Mouse (Mus musculus) forebrain, embryonic 10.5 days (tissue): ENCODE results near the gene Lrrc45. TPM values are rescaled to one million over a fixed set of nuclear protein-coding genes. Genes with fewer than 3 reads are reported as not detected.

Experiments used
- DNase-seq: peaks from one replicate; pipeline ENCODE4 v3.0.0-alpha.2; 2017; ENCODE audit warnings: low spot score; ENCODE audit errors: extremely low spot score
- H3K27ac ChIP-seq: fragments of 300-500 bp; sonication (generic); 2 replicates; pipeline ENCODE4 v1.5.1; 2016; ENCODE audit warnings: mild to moderate bottlenecking
- H3K27me3 ChIP-seq: fragments of 300-500 bp; sonication (generic); 2 replicates; pipeline ENCODE4 v1.6.1; 2016; ENCODE audit warnings: mild to moderate bottlenecking; ENCODE audit not compliant: poor library complexity, severe bottlenecking
- H3K36me3 ChIP-seq: fragments of 300-500 bp; sonication (generic); replicated peaks from 2 replicates; pipeline ENCODE4 v1.6.1; 2016; ENCODE audit warnings: mild to moderate bottlenecking, moderate library complexity
- H3K4me1 ChIP-seq: fragments of 300-500 bp; sonication (generic); 2 replicates; pipeline ENCODE4 v1.6.1; 2016
- H3K4me3 ChIP-seq: fragments of 300-500 bp; sonication (generic); 2 replicates; pipeline ENCODE4 v1.5.1; 2016; ENCODE audit warnings: mild to moderate bottlenecking, moderate library complexity
- H3K9me3 ChIP-seq: fragments of 300-500 bp; sonication (generic); 2 replicates; pipeline ENCODE4 v1.6.1; 2016; ENCODE audit warnings: mild to moderate bottlenecking, moderate library complexity
- WGBS: fragments of 180-500 bp; shearing (Covaris S2); methylation state at CpG from one replicate; pipeline ENCODE4 v1.1.7; 2016; 5-methylcytosine and 5-hydroxymethylcytosine counted together
- polyA plus RNA-seq: library from polyadenylated mRNA; unstranded; fragments of >200 nt; fragmentation: Nextera tagmentation; extraction: Ambion mirVana; gene quantifications from 2 replicates; pipeline ENCODE4 v1.2.1, GENCODE M21; 2016

The Lrrc45 gene
- polyA plus RNA-seq, 1 experiment from 2014 or later = 51.9 TPM

DNA sequence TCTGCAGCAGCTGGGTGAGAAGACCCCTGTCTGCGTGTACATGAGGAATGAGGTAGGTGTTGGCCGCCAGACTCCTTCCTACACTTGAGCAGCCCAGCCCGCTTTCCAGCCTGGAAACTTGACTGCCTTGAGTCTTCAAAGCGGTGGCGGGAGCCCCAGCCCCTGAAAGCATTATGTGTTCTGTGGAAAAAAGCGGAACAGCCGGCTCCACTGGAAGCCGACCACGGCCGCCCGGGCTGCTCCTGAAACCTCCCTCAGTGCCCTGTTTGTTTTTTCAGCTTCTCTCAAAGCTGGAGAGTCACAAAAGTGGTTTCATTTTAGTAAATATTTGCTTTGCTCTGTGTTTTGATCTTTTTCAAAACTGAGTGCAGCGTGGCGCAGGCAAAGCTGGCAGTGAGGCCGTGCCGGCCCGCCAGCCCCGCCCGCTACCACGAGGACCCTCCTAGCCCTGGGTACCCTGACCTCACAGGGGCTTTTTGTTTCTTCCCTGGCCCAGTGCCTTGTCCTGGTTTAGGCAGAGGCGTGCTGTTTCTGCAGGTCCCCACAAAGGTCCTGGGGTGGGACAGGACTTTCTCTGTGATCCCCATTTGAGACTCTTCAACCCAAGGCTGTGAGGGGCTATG is 27.0 kb upstream of the Lrrc45 start:
- Histone ChIP-seq H3K27me3 (no peaks in the 10 kb centered on the region), H3K27ac (no peak overlapping the region), H3K4me3 (no peak overlapping the region), H3K4me1 (no peaks in the 10 kb centered on the region), H3K9me3 (no peaks in the 10 kb centered on the region), H3K36me3 (peaks cover 89% of the 10 kb centered on the region)
- DNase-seq = no peak
- 91% methylated on average over 20 of the region's 20 CpGs for WGBS

GRCm38 (mm10) chr11:120689365-120689764 is 24.4 kb upstream of the Lrrc45 start:
- peaks cover 95% of the 10 kb centered on the region for H3K36me3 ChIP-seq
- 86% methylated on average over 3 of the region's 3 CpGs for WGBS
- H3K9me3 ChIP-seq = no peaks in the 10 kb centered on the region

DNA sequence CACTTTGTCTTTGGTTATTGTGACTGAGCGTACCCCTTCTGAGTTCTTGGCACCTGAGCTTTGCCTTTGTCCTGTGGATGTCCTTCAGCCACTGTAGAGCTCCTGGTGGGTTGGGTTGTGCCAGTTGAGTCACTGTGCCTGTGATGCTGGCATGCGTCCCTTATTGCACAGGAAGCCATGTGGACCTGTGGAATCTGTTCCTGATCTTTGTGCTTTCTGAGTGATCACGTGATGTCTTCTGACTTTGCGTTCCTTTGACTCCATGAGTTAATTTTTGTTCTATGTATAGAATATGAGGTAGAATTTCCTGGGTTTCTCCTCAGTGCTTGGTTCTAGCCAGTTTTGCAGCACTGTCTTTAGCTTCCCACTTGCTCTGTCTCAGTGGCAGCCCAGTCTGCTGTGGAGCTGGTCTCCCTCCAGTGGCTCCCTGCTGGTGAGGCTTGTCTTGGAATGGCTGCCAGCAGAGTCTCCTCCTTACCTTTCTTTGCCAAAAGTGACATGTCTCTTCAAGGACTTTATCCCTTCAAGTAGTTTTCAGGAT is 21.2 kb upstream of the Lrrc45 start:
- H3K27ac ChIP-seq = no peak overlapping the region
- no peak for DNase-seq
- peaks cover 94% of the 10 kb centered on the region for H3K36me3 ChIP-seq
- peaks cover 6% of the 10 kb centered on the region; the same call in 1 of the 2 replicates for H3K9me3 ChIP-seq
- no peaks in the 10 kb centered on the region for H3K27me3 ChIP-seq
- WGBS = 95% methylated on average over 4 of the region's 4 CpGs
- H3K4me3 ChIP-seq = no peak overlapping the region
- H3K4me1 ChIP-seq = peaks cover 26% of the 10 kb centered on the region

More at GRCm38 (mm10) chr11:120689365-120689764, 24.4 kb upstream of the Lrrc45 start:
- Histone ChIP-seq H3K27ac (no peak overlapping the region), H3K4me1 (peaks cover 5% of the 10 kb centered on the region), H3K27me3 (no peaks in the 10 kb centered on the region), H3K4me3 (no peak overlapping the region)
- no peak for DNase-seq

DNA sequence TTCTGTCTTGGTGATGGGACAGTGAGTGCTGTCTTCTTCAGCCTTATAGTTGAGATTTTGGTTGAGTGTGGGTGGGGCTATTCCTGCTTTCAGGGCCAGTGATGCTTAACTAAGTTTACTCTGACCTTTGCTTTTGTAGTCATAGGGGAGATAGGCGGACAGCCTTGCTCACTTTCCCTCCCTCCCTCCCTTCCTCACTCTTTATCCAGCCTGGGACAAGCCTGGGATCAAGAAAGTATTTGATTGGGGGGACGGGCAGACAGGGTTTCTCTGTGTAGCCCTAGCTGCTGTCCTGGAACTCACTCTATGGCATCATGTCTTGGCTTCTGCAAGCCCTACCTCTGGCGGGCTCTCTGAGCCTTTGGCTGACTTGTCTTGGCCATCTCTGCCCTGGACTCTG is 20.3 kb upstream of the Lrrc45 start:
- DNase-seq = no peak
- H3K36me3 ChIP-seq = peaks cover 94% of the 10 kb centered on the region
- 73% methylated on average over 3 of the region's 3 CpGs for WGBS

GRCm38 (mm10) chr11:120695184-120695583 is 18.5 kb upstream of the Lrrc45 start:
- DNase-seq = no peak
- peak overlapping the region; percentile 83 for H3K27ac ChIP-seq
- H3K36me3 ChIP-seq = peaks cover 95% of the 10 kb centered on the region
- no peaks in the 10 kb centered on the region for H3K27me3 ChIP-seq
- H3K9me3 ChIP-seq = peaks cover 6% of the 10 kb centered on the region; the same call in 1 of the 2 replicates
- peaks cover 32% of the 10 kb centered on the region for H3K4me1 ChIP-seq
- H3K4me3 ChIP-seq = 0 out of 2 replicates have a peak overlapping the region, but pooled peaks have one; percentile 2
- 55% methylated on average over 4 of the region's 4 CpGs for WGBS

More for the DNA sequence above, 20.3 kb upstream of the Lrrc45 start:
- Histone ChIP-seq H3K9me3 (peaks cover 6% of the 10 kb centered on the region; the same call in 1 of the 2 replicates), H3K27ac (peak overlapping the region; percentile 35; the same call in 1 of the 2 replicates), H3K4me1 (peaks cover 32% of the 10 kb centered on the region), H3K27me3 (no peaks in the 10 kb centered on the region), H3K4me3 (no peak overlapping the region)

GRCm38 (mm10) chr11:120695641-120696040 is 18.1 kb upstream of the Lrrc45 start:
- Histone ChIP-seq H3K4me1 (peaks cover 32% of the 10 kb centered on the region), H3K4me3 (peak overlapping the region; percentile 5; the same call in 1 of the 2 replicates), H3K27me3 (no peaks in the 10 kb centered on the region), H3K9me3 (peaks cover 6% of the 10 kb centered on the region; the same call in 1 of the 2 replicates), H3K36me3 (peaks cover 95% of the 10 kb centered on the region), H3K27ac (peak overlapping the region; percentile 83)
- WGBS = 73% methylated on average over 12 of the region's 12 CpGs
- no peak for DNase-seq

DNA sequence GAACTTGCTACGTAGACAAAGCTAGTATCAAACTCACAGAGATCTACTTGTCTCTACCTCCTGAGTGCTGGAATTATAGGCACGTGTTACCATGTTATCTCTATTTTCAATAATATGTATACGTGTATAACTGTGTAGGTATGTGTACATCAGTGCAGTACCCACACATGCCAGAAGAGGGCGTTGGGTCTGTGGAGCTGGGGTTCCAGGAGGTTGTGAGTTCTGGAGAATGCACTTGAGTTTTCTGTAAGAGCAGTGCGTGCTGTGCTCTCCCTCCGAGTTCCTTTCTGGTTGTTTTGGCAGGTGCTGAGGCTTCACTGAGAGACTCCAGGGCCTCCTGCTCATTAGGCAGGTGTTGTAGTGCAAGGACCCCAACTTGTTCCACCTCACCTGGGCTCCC is 17.2 kb upstream of the Lrrc45 start:
- Histone ChIP-seq H3K27ac (0 out of 2 replicates have a peak overlapping the region, but pooled peaks have one; percentile 83), H3K4me3 (no peak overlapping the region), H3K9me3 (peaks cover 6% of the 10 kb centered on the region; the same call in 1 of the 2 replicates), H3K4me1 (peaks cover 32% of the 10 kb centered on the region), H3K36me3 (peaks cover 97% of the 10 kb centered on the region), H3K27me3 (no peaks in the 10 kb centered on the region)
- no peak for DNase-seq
- 86% methylated on average over 6 of the region's 6 CpGs for WGBS

DNA sequence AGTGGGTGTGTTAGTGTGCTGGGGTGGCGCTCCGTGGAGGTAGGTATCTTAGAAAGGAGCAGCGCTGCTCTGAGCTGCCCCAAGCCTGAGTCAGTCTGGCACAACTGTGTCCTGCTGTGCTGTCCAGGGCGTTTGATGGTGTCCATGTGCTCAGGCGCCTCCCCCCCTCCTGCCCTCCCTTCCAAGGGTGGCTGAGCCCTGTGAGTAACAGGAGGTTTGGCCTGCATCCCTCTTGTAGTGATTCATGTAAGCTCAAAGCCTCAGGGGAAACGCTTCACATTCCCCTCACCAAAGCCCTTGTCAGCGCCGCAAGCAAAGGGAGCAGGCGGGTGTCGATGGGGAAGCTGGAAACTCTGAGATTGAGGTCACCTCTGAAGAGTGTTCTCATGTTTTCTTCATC is 16.0 kb upstream of the Lrrc45 start:
- peaks cover 95% of the 10 kb centered on the region for H3K36me3 ChIP-seq
- WGBS = 72% methylated on average over 10 of the region's 10 CpGs
- H3K27me3 ChIP-seq = no peaks in the 10 kb centered on the region
- no peak for DNase-seq
- peaks cover 32% of the 10 kb centered on the region for H3K4me1 ChIP-seq
- 0 out of 2 replicates have a peak overlapping the region, but pooled peaks have one; percentile 13 for H3K27ac ChIP-seq
- H3K9me3 ChIP-seq = peaks cover 6% of the 10 kb centered on the region; the same call in 1 of the 2 replicates
- H3K4me3 ChIP-seq = no peak overlapping the region

- WGBS = 41% methylated on average over 15 of the region's 15 CpGs
- DNase-seq = no peak
- Histone ChIP-seq H3K27ac (peak overlapping the region; percentile 86), H3K27me3 (peaks cover 30% of the 10 kb centered on the region), H3K4me3 (peak overlapping the region; percentile 21; the same call in 1 of the 2 replicates), H3K4me1 (peaks cover 58% of the 10 kb centered on the region), H3K9me3 (no peaks in the 10 kb centered on the region), H3K36me3 (peaks cover 64% of the 10 kb centered on the region)
Measured at GRCm38 (mm10) chr11:120703696-120704454, 9.8 kb upstream of the Lrrc45 start.

GRCm38 (mm10) chr11:120704486-120705325 is 9.0 kb upstream of the Lrrc45 start:
- Histone ChIP-seq H3K27ac (peak overlapping the region; percentile 86), H3K9me3 (no peaks in the 10 kb centered on the region), H3K4me1 (peaks cover 64% of the 10 kb centered on the region), H3K27me3 (peaks cover 32% of the 10 kb centered on the region), H3K36me3 (peaks cover 64% of the 10 kb centered on the region), H3K4me3 (peak overlapping the region; percentile 21; the same call in 1 of the 2 replicates)
- 20% methylated on average over 8 of the region's 8 CpGs for WGBS
- DNase-seq = no peak

DNA sequence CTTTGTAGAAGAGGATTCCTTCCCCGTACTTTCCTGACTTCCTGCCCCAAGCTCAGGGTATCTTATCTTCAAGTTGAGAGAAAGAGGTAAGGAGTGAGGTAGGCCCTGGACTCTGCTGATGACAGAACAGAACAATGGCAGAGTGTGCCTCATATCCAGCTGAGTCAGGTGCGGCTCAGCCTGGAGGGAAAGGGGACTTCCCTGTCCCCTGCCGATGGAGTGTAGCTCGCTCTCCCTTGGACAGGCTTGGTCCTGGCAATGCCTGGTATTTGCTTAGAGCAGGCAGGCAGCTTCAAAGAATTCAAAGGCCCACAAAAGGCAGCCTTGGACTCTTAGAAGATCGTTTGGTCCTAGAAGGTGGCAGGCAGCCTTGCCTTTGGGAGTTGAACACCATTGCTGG is 7.6 kb upstream of the Lrrc45 start:
- 0 out of 2 replicates have a peak overlapping the region, but pooled peaks have one; percentile 36 for H3K4me3 ChIP-seq
- peaks cover 64% of the 10 kb centered on the region for H3K4me1 ChIP-seq
- 66% methylated on average over 5 of the region's 5 CpGs for WGBS
- no peaks in the 10 kb centered on the region for H3K9me3 ChIP-seq
- peak overlapping the region; percentile 86 for H3K27ac ChIP-seq
- peaks cover 64% of the 10 kb centered on the region for H3K36me3 ChIP-seq
- no peak for DNase-seq
- H3K27me3 ChIP-seq = peaks cover 32% of the 10 kb centered on the region

- H3K27ac ChIP-seq = peak overlapping the region; percentile 86
- H3K36me3 ChIP-seq = peaks cover 56% of the 10 kb centered on the region
- peaks cover 32% of the 10 kb centered on the region for H3K27me3 ChIP-seq
- no peaks in the 10 kb centered on the region for H3K9me3 ChIP-seq
- peak overlapping the region; percentile 36 for H3K4me3 ChIP-seq
- H3K4me1 ChIP-seq = peaks cover 70% of the 10 kb centered on the region
- peak; percentile 43 for DNase-seq
- WGBS = 3% methylated on average over 12 of the region's 12 CpGs
Measured at GRCm38 (mm10) chr11:120707225-120707624, 6.5 kb upstream of the Lrrc45 start.
